In the genomic region with DNA sequence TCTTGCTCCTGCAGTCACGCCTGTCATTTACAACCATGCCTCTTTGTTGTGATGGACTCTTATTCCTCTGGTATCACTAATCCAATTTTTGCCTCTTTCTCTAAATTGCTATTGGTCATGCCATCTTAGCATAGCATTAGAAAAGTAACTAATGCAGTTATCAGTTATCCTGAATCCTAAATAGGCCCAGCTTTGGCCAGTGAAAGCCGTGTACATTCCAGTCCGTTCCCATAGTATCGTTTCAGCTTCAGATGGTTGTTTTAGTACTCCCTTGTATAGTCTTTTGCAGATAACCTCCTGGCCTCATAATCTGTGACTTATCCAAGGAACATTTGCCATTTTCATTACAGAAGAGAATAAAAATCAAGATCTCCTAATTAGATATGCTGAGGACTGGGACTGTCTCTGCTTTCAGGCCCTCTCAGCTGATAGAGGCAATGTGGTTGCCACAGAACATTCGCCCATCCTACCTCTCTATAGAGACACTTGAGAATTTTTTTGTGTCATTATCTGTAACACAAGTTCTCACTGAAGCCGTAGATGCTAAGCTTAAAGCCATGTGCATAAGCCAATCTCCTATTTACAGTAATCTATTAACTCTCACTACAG, we compare ENCODE assay signal across 26 mouse cellular contexts.
"Had no signal": no experiment of that assay in that cellular context is flagged by ENCODE, and none has a peak within 500 bp of the region (broad histone marks: within the 10 kb centered on the region; RNA-seq: fewer than 3 reads in every experiment).

No protein-coding gene starts in this region.

- ATAC-seq: hindbrain, embryonic 16.5 days; inflammation-experienced regulatory T-cells, adult 6 months; intestine, embryonic 15.5 days; intestine, postnatal 0 days had no signal

- H3K27me3 ChIP-seq: heart, embryonic 12.5 days; hindbrain, embryonic 12.5 days; intestine, embryonic 15.5 days; kidney, embryonic 15.5 days; limb, embryonic 13.5 days; limb, embryonic 15.5 days had no signal

- H3K4me2 ChIP-seq: heart, embryonic 12.5 days; hindbrain, embryonic 12.5 days; hindbrain, embryonic 14.5 days; intestine, embryonic 15.5 days; kidney, embryonic 15.5 days; limb, embryonic 13.5 days; limb, embryonic 15.5 days had no signal

- H3K36me3 ChIP-seq: heart, embryonic 10.5 days; heart, embryonic 12.5 days; hindbrain, embryonic 10.5 days; hindbrain, embryonic 12.5 days; intestine, embryonic 15.5 days; kidney, embryonic 15.5 days; limb, embryonic 13.5 days; limb, embryonic 15.5 days had no signal

- H3K9me3 ChIP-seq: heart, embryonic 10.5 days; heart, embryonic 12.5 days; hindbrain, embryonic 10.5 days; hindbrain, embryonic 12.5 days; intestine, embryonic 15.5 days; kidney, embryonic 15.5 days; limb, embryonic 13.5 days; limb, embryonic 15.5 days had no signal

- DNase-seq: gastrocnemius, adult 2 months; gastrocnemius, postnatal 10 days; gastrocnemius, postnatal 25 days; heart, adult 18-20 months; heart, postnatal 10 days; heart, postnatal 4 days; kidney, adult 18-20 months; kidney, adult 8-10 months; kidney, postnatal 14 days; kidney, postnatal 36 days; layer of hippocampus, adult 9-11 months; layer of hippocampus, postnatal 36 days; left cerebral cortex, postnatal 4 days had no signal

- H3K9ac ChIP-seq: heart, embryonic 12.5 days; hindbrain, embryonic 12.5 days; hindbrain, embryonic 14.5 days; intestine, embryonic 15.5 days; kidney, embryonic 15.5 days; limb, embryonic 13.5 days; limb, embryonic 15.5 days had no signal

- H3K4me1 ChIP-seq: heart, embryonic 10.5 days; heart, embryonic 12.5 days; hindbrain, embryonic 10.5 days; intestine, embryonic 15.5 days; kidney, embryonic 15.5 days; limb, embryonic 13.5 days; limb, embryonic 15.5 days had no signal

- H3K4me3 ChIP-seq: gastrocnemius, adult 2 months; heart, embryonic 10.5 days; heart, embryonic 12.5 days; hindbrain, embryonic 10.5 days; hindbrain, embryonic 12.5 days; intestine, embryonic 15.5 days; kidney, embryonic 15.5 days; limb, embryonic 13.5 days; limb, embryonic 15.5 days had no signal

- H3K27ac ChIP-seq: gastrocnemius, adult 2 months; heart, embryonic 10.5 days; hindbrain, embryonic 10.5 days; hindbrain, embryonic 12.5 days; hindbrain, embryonic 14.5 days; intestine, embryonic 15.5 days; kidney, embryonic 15.5 days; kidney, postnatal 0 days; limb, embryonic 13.5 days; limb, embryonic 15.5 days had no signal
